Mouse (Mus musculus): ENCODE data around the gene Cd300lb.

DNA sequence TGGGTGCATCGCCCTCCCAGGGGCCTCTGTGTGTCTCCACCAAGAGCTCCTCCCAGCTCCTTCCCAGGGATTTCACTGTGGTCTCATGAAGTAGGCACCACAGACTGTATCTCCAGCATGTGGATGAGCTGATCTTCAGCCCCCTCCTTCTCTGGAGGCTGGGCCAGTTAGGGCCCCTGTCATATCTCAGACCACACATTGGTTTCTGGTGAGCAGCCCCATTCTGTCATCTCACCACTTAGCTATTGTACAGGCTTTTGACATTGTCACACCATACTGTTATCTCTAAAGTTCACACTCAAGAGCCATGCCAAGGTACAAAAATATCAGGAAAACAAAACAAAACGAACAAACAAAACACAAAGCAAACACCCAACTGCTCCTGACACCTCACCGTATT lies 38.1 kb downstream of the Cd300lb start:
- no peak for TF ChIP-seq CTCF (conservative IDR thresholded peaks at IDR 0.05; ENCODE audit: insufficient read depth, insufficient read length, low read depth, low read length)
- TF ChIP-seq POLR2A (IDR thresholded peaks at IDR 0.05; ENCODE audit: low read depth, low read length), result no peak

Measured in kidney, adult 2 months (tissue).